Mouse (Mus musculus): ENCODE results near the gene Adamts15. TPM values are rescaled to one million over a fixed set of nuclear protein-coding genes. Genes with fewer than 3 reads are reported as not detected.

The Adamts15 gene
- polyA plus RNA-seq, 1 experiment: 4.6 TPM

DNA sequence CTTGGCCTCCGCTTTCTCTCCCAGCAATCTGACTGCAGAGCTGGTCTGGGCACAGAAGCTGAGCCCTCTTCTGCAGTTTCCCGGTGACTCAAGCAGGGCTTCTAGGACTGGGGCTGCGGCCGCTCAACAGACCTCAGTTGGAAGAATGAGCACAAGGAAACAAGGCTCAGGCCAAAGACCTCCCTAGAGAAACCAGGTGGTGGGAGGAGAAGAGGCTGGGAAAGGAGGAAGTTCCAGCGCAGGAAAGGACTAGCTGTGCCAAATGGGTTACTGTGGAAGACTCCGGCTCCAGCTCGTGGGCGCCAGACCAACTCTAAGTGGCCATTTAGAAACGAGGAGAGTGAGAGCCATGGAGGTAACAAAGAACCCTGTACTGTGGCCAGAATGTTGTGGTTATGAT is 2.6 kb downstream of the Adamts15 start:
- Histone ChIP-seq H3K4me1 (ENCODE audit: control insufficient read depth, insufficient read depth, low read length) (no peaks in the 10 kb centered on the region), H3K36me3 (ENCODE audit: control insufficient read depth, insufficient read depth, low read length, poor library complexity, severe bottlenecking) (no peaks in the 10 kb centered on the region), H3K9ac (ENCODE audit: low read depth, poor library complexity, severe bottlenecking) (no peak overlapping the region), H3K4me3 (ENCODE audit: low read depth, low read length) (no peak overlapping the region), H3K27ac (ENCODE audit: insufficient read depth, low read length) (no peak overlapping the region), H3K9me3 (replicated peaks; ENCODE audit: control insufficient read depth, insufficient read depth, low read length, poor library complexity, severe bottlenecking) (no peaks in the 10 kb centered on the region), H3K27me3 (ENCODE audit: control insufficient read depth, insufficient read depth, low read length, poor library complexity, severe bottlenecking) (peaks cover 3% of the 10 kb centered on the region; the same call in 1 of the 2 replicates)
- TF ChIP-seq CTCF (IDR thresholded peaks at IDR 0.05; ENCODE audit: low read depth, low read length): no peak
- no peak for TF ChIP-seq EP300 (IDR thresholded peaks at IDR 0.05; ENCODE audit: insufficient read depth, low read depth, low read length)
- no peak for TF ChIP-seq POLR2A (IDR thresholded peaks at IDR 0.05; ENCODE audit: insufficient read depth, low read length)

DNA sequence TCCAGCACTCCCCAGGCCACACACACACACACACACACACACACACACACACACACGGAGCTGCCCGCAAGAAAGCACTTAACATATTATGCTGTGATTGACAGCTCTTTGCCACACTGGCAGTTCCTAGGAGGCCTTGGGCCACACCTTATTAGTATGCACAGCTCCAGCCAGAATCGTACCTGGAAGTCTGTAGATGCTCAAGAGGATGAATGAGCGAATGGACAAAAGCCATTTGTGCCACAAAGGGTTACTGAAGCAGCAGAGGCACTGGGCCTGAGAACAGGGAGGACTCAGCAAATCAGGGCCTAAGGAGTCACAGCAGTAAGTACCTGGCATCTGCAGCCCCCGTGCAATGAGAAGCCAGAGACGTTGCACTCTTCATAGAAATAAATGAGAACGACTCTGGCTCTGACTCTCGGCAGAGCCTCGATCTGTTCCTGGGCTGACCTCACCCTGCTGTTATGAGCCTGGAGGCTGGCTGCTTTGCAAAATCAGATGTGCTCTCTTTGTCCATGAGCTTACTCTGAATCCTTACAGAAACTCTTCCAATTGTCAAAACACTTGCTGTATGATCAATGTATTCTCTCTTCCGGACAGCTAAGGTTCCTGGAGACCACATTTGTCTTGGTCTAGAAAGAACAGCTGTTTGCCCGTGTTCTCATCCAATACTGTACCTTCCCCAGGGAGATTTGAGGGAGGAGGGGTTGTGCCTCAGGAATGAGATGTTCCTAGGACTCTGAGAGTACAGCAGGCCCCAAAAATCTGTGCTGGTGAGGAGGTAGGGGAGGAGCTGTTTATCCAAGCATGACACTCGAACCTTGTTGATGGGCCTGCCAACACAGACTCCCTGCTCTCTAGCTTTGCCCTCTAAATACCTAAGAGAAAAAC is 3.5 kb downstream of the Adamts15 start:
- Histone ChIP-seq H3K4me3 (ENCODE audit: low read depth, low read length) (no peak overlapping the region), H3K9ac (ENCODE audit: low read depth, poor library complexity, severe bottlenecking) (no peak overlapping the region), H3K36me3 (ENCODE audit: control insufficient read depth, insufficient read depth, low read length, poor library complexity, severe bottlenecking) (no peaks in the 10 kb centered on the region), H3K27ac (ENCODE audit: insufficient read depth, low read length) (no peak overlapping the region), H3K27me3 (ENCODE audit: control insufficient read depth, insufficient read depth, low read length, poor library complexity, severe bottlenecking) (peaks cover 3% of the 10 kb centered on the region; the same call in 1 of the 2 replicates), H3K4me1 (ENCODE audit: control insufficient read depth, insufficient read depth, low read length) (no peaks in the 10 kb centered on the region), H3K9me3 (replicated peaks; ENCODE audit: control insufficient read depth, insufficient read depth, low read length, poor library complexity, severe bottlenecking) (no peaks in the 10 kb centered on the region)
- TF ChIP-seq CTCF (IDR thresholded peaks at IDR 0.05; ENCODE audit: low read depth, low read length): no peak
- no peak for TF ChIP-seq POLR2A (IDR thresholded peaks at IDR 0.05; ENCODE audit: insufficient read depth, low read length)
- no peak for TF ChIP-seq EP300 (IDR thresholded peaks at IDR 0.05; ENCODE audit: insufficient read depth, low read depth, low read length)

DNA sequence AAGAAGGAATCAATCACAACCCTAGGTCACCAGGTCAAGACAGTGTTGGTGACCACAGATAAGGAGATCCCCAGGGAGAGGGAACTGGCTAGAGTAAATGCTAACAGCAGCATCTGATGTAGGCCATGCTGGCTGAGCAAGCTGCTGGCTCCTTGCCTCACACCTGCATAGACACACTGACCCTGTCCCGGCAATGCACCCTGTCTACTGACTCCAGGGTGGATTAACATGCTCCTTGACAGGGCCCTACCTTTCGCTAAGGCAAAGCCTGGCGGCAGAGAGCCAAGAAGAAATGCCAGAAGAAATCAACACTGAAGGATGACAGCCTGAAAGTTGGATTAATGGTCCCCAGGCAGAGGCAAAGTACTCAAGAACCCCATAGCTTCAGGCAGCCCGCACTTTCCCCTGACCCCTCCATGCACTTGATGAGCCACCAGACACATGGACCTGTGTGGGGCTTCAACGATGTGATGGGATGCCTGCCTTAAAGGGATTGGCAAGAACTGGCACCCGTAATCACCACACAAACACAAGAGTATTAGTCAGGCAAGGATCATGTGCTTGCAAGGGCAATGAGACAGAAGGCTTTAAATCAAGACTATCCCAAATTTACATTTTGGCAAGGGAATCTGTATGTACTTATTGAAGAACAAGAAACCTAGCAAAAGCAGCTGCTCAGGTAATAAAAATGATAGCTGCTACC is 5.8 kb downstream of the Adamts15 start:
- Histone ChIP-seq H3K9ac (ENCODE audit: low read depth, poor library complexity, severe bottlenecking) (no peak overlapping the region), H3K27ac (ENCODE audit: insufficient read depth, low read length) (no peak overlapping the region), H3K4me3 (ENCODE audit: low read depth, low read length) (no peak overlapping the region), H3K36me3 (ENCODE audit: control insufficient read depth, insufficient read depth, low read length, poor library complexity, severe bottlenecking) (no peaks in the 10 kb centered on the region), H3K4me1 (ENCODE audit: control insufficient read depth, insufficient read depth, low read length) (no peaks in the 10 kb centered on the region), H3K27me3 (ENCODE audit: control insufficient read depth, insufficient read depth, low read length, poor library complexity, severe bottlenecking) (no peaks in the 10 kb centered on the region), H3K9me3 (replicated peaks; ENCODE audit: control insufficient read depth, insufficient read depth, low read length, poor library complexity, severe bottlenecking) (no peaks in the 10 kb centered on the region)
- TF ChIP-seq POLR2A (IDR thresholded peaks at IDR 0.05; ENCODE audit: insufficient read depth, low read length) (no peak), CTCF (IDR thresholded peaks at IDR 0.05; ENCODE audit: low read depth, low read length) (no peak), EP300 (IDR thresholded peaks at IDR 0.05; ENCODE audit: insufficient read depth, low read depth, low read length) (no peak)

DNA sequence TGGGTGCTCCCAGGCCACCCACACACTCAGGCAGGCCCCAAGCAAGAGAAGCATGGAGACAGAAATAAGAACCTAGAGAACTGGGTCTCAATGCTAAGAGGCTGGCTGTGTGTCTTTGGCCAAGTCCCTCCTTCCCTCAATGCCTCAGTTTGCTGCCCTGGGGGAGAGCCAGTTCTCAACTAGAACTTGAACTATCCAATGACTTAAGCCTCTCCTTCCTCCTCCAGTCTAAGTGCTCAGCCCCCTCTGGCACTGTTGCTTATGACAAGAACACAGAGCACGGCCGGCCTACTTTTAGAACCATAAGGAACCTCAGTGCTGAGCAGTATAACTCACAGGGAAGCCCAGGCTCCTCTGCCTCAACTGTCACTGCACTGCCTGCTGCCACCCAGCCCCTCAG is 8.0 kb downstream of the Adamts15 start:
- TF ChIP-seq EP300 (IDR thresholded peaks at IDR 0.05; ENCODE audit: insufficient read depth, low read depth, low read length): no peak
- TF ChIP-seq POLR2A (IDR thresholded peaks at IDR 0.05; ENCODE audit: insufficient read depth, low read length): no peak
- TF ChIP-seq CTCF (IDR thresholded peaks at IDR 0.05; ENCODE audit: low read depth, low read length): no peak
- H3K9ac ChIP-seq (ENCODE audit: low read depth, poor library complexity, severe bottlenecking): no peak overlapping the region
- no peaks in the 10 kb centered on the region for H3K27me3 ChIP-seq (ENCODE audit: control insufficient read depth, insufficient read depth, low read length, poor library complexity, severe bottlenecking)
- no peaks in the 10 kb centered on the region for H3K4me1 ChIP-seq (ENCODE audit: control insufficient read depth, insufficient read depth, low read length)
- no peak overlapping the region for H3K4me3 ChIP-seq (ENCODE audit: low read depth, low read length)
- H3K36me3 ChIP-seq (ENCODE audit: control insufficient read depth, insufficient read depth, low read length, poor library complexity, severe bottlenecking): no peaks in the 10 kb centered on the region
- no peaks in the 10 kb centered on the region for H3K9me3 ChIP-seq (replicated peaks; ENCODE audit: control insufficient read depth, insufficient read depth, low read length, poor library complexity, severe bottlenecking)
- H3K27ac ChIP-seq (ENCODE audit: insufficient read depth, low read length): no peak overlapping the region

DNA sequence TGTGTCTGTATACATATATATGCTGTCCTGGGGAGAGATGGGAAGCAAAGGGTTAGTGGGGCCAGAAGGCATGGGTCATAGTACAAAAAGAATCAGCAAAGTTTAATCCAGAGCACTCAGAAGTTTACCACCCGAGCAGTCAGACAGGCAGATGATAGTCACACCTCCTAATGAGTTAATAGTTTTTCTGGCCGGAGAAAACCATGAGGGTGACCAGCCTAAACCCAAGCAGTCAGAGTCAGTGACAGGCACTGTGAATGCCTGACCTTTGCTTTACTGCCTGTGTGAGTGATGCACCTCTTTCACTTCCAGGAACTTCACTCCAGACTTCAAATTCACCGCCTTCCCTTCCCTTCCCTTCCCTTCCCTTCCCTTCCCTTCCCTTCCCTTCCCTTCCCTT is 8.8 kb downstream of the Adamts15 start:
- TF ChIP-seq CTCF (IDR thresholded peaks at IDR 0.05; ENCODE audit: low read depth, low read length): no peak
- no peak for TF ChIP-seq EP300 (IDR thresholded peaks at IDR 0.05; ENCODE audit: insufficient read depth, low read depth, low read length)
- TF ChIP-seq POLR2A (IDR thresholded peaks at IDR 0.05; ENCODE audit: insufficient read depth, low read length): no peak
- Histone ChIP-seq H3K9ac (ENCODE audit: low read depth, poor library complexity, severe bottlenecking) (no peak overlapping the region), H3K4me1 (ENCODE audit: control insufficient read depth, insufficient read depth, low read length) (no peaks in the 10 kb centered on the region), H3K36me3 (ENCODE audit: control insufficient read depth, insufficient read depth, low read length, poor library complexity, severe bottlenecking) (no peaks in the 10 kb centered on the region), H3K27ac (ENCODE audit: insufficient read depth, low read length) (no peak overlapping the region), H3K9me3 (replicated peaks; ENCODE audit: control insufficient read depth, insufficient read depth, low read length, poor library complexity, severe bottlenecking) (no peaks in the 10 kb centered on the region), H3K27me3 (ENCODE audit: control insufficient read depth, insufficient read depth, low read length, poor library complexity, severe bottlenecking) (no peaks in the 10 kb centered on the region), H3K4me3 (ENCODE audit: low read depth, low read length) (no peak overlapping the region)

DNA sequence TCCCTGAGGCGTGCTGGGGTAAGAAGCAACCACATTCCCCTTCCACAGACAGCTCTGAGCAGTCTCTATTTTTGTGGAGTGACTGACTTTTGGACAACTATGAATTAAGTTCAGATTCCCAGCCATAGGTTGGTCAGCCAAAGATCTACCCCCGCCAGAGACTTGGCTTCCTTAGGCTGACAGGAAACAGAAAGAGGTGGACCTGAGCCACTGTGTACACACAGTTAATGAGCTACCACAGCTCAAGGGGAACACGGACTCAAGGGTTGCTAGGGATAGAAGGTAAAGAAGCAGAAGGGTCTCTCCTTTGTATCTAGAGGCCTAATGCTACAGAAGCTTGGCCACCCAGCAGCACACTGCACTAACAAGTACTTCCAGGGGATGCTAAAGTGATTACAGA is 10.1 kb downstream of the Adamts15 start:
- no peak overlapping the region for H3K27ac ChIP-seq (ENCODE audit: insufficient read depth, low read length)
- TF ChIP-seq EP300 (IDR thresholded peaks at IDR 0.05; ENCODE audit: insufficient read depth, low read depth, low read length): no peak
- TF ChIP-seq CTCF (IDR thresholded peaks at IDR 0.05; ENCODE audit: low read depth, low read length): no peak
- TF ChIP-seq POLR2A (IDR thresholded peaks at IDR 0.05; ENCODE audit: insufficient read depth, low read length): no peak
- no peaks in the 10 kb centered on the region for H3K4me1 ChIP-seq (ENCODE audit: control insufficient read depth, insufficient read depth, low read length)
- no peaks in the 10 kb centered on the region for H3K27me3 ChIP-seq (ENCODE audit: control insufficient read depth, insufficient read depth, low read length, poor library complexity, severe bottlenecking)
- H3K4me3 ChIP-seq (ENCODE audit: low read depth, low read length): no peak overlapping the region
- H3K9me3 ChIP-seq (replicated peaks; ENCODE audit: control insufficient read depth, insufficient read depth, low read length, poor library complexity, severe bottlenecking): no peaks in the 10 kb centered on the region
- H3K9ac ChIP-seq (ENCODE audit: low read depth, poor library complexity, severe bottlenecking): no peak overlapping the region
- H3K36me3 ChIP-seq (ENCODE audit: control insufficient read depth, insufficient read depth, low read length, poor library complexity, severe bottlenecking): no peaks in the 10 kb centered on the region

All from ES-Bruce4 (cell line).